ENCODE assay signal across 30 mouse cellular contexts in genomic region chr6:37069836-37070600, GRCm38 (mm10).
DNase-seq lines count a peak whose midpoint lies in the region; ATAC-seq and TF ChIP-seq lines count a peak whose summit lies in the region.
"Had no signal": no experiment of that assay in that cellular context is flagged by ENCODE, and none has a peak within 500 bp of the region (broad histone marks: within the 10 kb centered on the region; RNA-seq: fewer than 3 reads in every experiment).

No protein-coding gene starts in this region.

- no peaks in the 10 kb centered on the region for H3K36me3 ChIP-seq in kidney, embryonic 14.5 days (ENCODE audit: control insufficient read depth, insufficient read depth, low read length)
- no peaks in the 10 kb centered on the region for H3K36me3 ChIP-seq in midbrain, embryonic 10.5 days
- no peaks in the 10 kb centered on the region for H3K36me3 ChIP-seq in midbrain, embryonic 16.5 days (ENCODE audit: control insufficient read depth, insufficient read depth, low read length)
- H3K36me3 ChIP-seq in midbrain, postnatal 0 days (ENCODE audit: insufficient read depth, low read length): 0 out of 2 replicates have a peak, but pooled peaks cover 2% of the 10 kb centered on the region
- H3K36me3 ChIP-seq: embryonic facial prominence, embryonic 12.5 days; forebrain, embryonic 15.5 days; heart, embryonic 13.5 days; hindbrain, embryonic 10.5 days; hindbrain, embryonic 15.5 days; limb, embryonic 13.5 days; neural tube, embryonic 13.5 days had no signal

- peaks cover 4% of the 10 kb centered on the region for H3K4me1 ChIP-seq in kidney, embryonic 14.5 days (ENCODE audit: control insufficient read depth, insufficient read depth, low read length)
- peaks cover 20% of the 10 kb centered on the region for H3K4me1 ChIP-seq in midbrain, embryonic 10.5 days
- H3K4me1 ChIP-seq in midbrain, embryonic 16.5 days (ENCODE audit: control insufficient read depth, insufficient read depth, low read length): peaks cover 2% of the 10 kb centered on the region; the same call in 1 of the 2 replicates
- no peaks in the 10 kb centered on the region for H3K4me1 ChIP-seq in midbrain, postnatal 0 days (ENCODE audit: insufficient read depth, low read length)
- H3K4me1 ChIP-seq: embryonic facial prominence, embryonic 12.5 days; forebrain, embryonic 15.5 days; hindbrain, embryonic 10.5 days; hindbrain, embryonic 15.5 days had no signal

- no peak for DNase-seq in kidney, adult 8-10 months
- no peak for DNase-seq in midbrain, embryonic 10.5 days (ENCODE audit: low spot score)
- DNase-seq in kidney, postnatal 14 days: peak; percentile 33
- no peak for DNase-seq in midbrain, postnatal 0 days (ENCODE audit: low spot score)
- DNase-seq in T-cell, adult 2 months (ENCODE audit: low spot score): no peak
- DNase-seq: adrenal gland, adult 8-10 months; B cell, adult 2 months; cerebellum, adult 9-10 months; embryo, embryonic 11 days; gastrocnemius, postnatal 25 days; heart, adult 18-20 months; heart, postnatal 10 days; lung, postnatal 10 days; right cerebral cortex, postnatal 4 days; thymus, adult 18-20 months; thymus, postnatal 25 days had no signal

- 25% methylated on average over 14 of the region's 14 CpGs for WGBS in kidney, embryonic 14.5 days
- WGBS in midbrain, embryonic 10.5 days: 79% methylated on average over 14 of the region's 14 CpGs
- 65% methylated on average over 14 of the region's 14 CpGs for WGBS in midbrain, embryonic 16.5 days
- 67% methylated on average over 14 of the region's 14 CpGs for WGBS in midbrain, postnatal 0 days

- no peak overlapping the region for H3K9ac ChIP-seq in kidney, embryonic 14.5 days (ENCODE audit: low read depth, low read length)
- H3K9ac ChIP-seq in midbrain, embryonic 16.5 days (ENCODE audit: low read depth, low read length): no peak overlapping the region
- no peak overlapping the region for H3K9ac ChIP-seq in midbrain, postnatal 0 days (replicated peaks; ENCODE audit: low read length, poor library complexity, severe bottlenecking)
- H3K9ac ChIP-seq: embryonic facial prominence, embryonic 12.5 days; forebrain, embryonic 15.5 days; heart, embryonic 13.5 days; hindbrain, embryonic 15.5 days; limb, embryonic 13.5 days; neural tube, embryonic 13.5 days had no signal

- H3K9me3 ChIP-seq in kidney, embryonic 14.5 days (ENCODE audit: control insufficient read depth, low read length): no peaks in the 10 kb centered on the region
- H3K9me3 ChIP-seq in midbrain, embryonic 10.5 days (replicated peaks): no peaks in the 10 kb centered on the region
- H3K9me3 ChIP-seq in midbrain, embryonic 16.5 days (replicated peaks; ENCODE audit: control insufficient read depth, low read length, poor library complexity, severe bottlenecking): no peaks in the 10 kb centered on the region
- no peaks in the 10 kb centered on the region for H3K9me3 ChIP-seq in midbrain, postnatal 0 days (ENCODE audit: low read length)
- H3K9me3 ChIP-seq: embryonic facial prominence, embryonic 12.5 days; forebrain, embryonic 15.5 days; heart, embryonic 13.5 days; hindbrain, embryonic 10.5 days; hindbrain, embryonic 15.5 days; limb, embryonic 13.5 days; neural tube, embryonic 13.5 days had no signal

- no peak overlapping the region for H3K27ac ChIP-seq in kidney, embryonic 14.5 days (ENCODE audit: low read depth, low read length)
- H3K27ac ChIP-seq in midbrain, embryonic 10.5 days (replicated peaks): peak overlapping the region; percentile 59; the same call in 1 of the 2 replicates
- H3K27ac ChIP-seq in midbrain, embryonic 16.5 days (ENCODE audit: low read length): no peak overlapping the region
- 0 out of 2 replicates have a peak overlapping the region, but pooled peaks have one; percentile 32 for H3K27ac ChIP-seq in midbrain, postnatal 0 days (ENCODE audit: low read depth, low read length)
- H3K27ac ChIP-seq: embryonic facial prominence, embryonic 12.5 days; forebrain, embryonic 15.5 days; heart, embryonic 13.5 days; hindbrain, embryonic 10.5 days; hindbrain, embryonic 15.5 days; limb, embryonic 13.5 days; neural tube, embryonic 13.5 days; stomach, postnatal 0 days had no signal

- TF ChIP-seq CTCF in midbrain, postnatal 0 days (IDR thresholded peaks at IDR 0.05): no peak

- peak; percentile 55; the same call in 1 of the 2 replicates for ATAC-seq in kidney, embryonic 14.5 days (ENCODE audit: low FRiP score, low TSS enrichment)
- ATAC-seq in midbrain, embryonic 16.5 days: no peak
- no peak for ATAC-seq in midbrain, postnatal 0 days (ENCODE audit: low FRiP score)
- ATAC-seq: activated CD4-positive, CD25-positive, alpha-beta regulatory T cell, adult 4 months; forebrain, embryonic 15.5 days; inflammation-experienced regulatory T-cells, adult 6 months had no signal

- H3K4me3 ChIP-seq in kidney, embryonic 14.5 days (ENCODE audit: low read length): no peak overlapping the region
- no peak overlapping the region for H3K4me3 ChIP-seq in midbrain, embryonic 10.5 days
- H3K4me3 ChIP-seq in midbrain, embryonic 16.5 days (ENCODE audit: low read depth, low read length): no peak overlapping the region
- H3K4me3 ChIP-seq in midbrain, postnatal 0 days (ENCODE audit: low read depth, low read length): no peak overlapping the region
- H3K4me3 ChIP-seq: embryonic facial prominence, embryonic 12.5 days; forebrain, embryonic 15.5 days; heart, embryonic 13.5 days; hindbrain, embryonic 10.5 days; hindbrain, embryonic 15.5 days; limb, embryonic 13.5 days; myocyte; neural tube, embryonic 13.5 days had no signal

- H3K27me3 ChIP-seq in kidney, embryonic 14.5 days (ENCODE audit: control insufficient read depth, insufficient read depth, low read length): no peaks in the 10 kb centered on the region
- no peaks in the 10 kb centered on the region for H3K27me3 ChIP-seq in midbrain, embryonic 10.5 days (ENCODE audit: low read depth, poor library complexity, severe bottlenecking)
- H3K27me3 ChIP-seq in midbrain, embryonic 16.5 days (ENCODE audit: control insufficient read depth, insufficient read depth, low read depth, low read length): no peaks in the 10 kb centered on the region
- H3K27me3 ChIP-seq in midbrain, postnatal 0 days (ENCODE audit: insufficient read depth, low read length): no peaks in the 10 kb centered on the region
- H3K27me3 ChIP-seq: embryonic facial prominence, embryonic 12.5 days; forebrain, embryonic 15.5 days; heart, embryonic 13.5 days; hindbrain, embryonic 15.5 days; limb, embryonic 13.5 days; neural tube, embryonic 13.5 days had no signal

- H3K4me2 ChIP-seq in kidney, embryonic 14.5 days (replicated peaks; ENCODE audit: low read depth, low read length): no peak overlapping the region
- H3K4me2 ChIP-seq in midbrain, embryonic 16.5 days (ENCODE audit: low read length): no peak overlapping the region
- no peak overlapping the region for H3K4me2 ChIP-seq in midbrain, postnatal 0 days (ENCODE audit: low read depth, low read length, poor library complexity, severe bottlenecking)
- H3K4me2 ChIP-seq: embryonic facial prominence, embryonic 12.5 days; forebrain, embryonic 15.5 days; heart, embryonic 13.5 days; hindbrain, embryonic 15.5 days; limb, embryonic 13.5 days; liver, embryonic 11.5 days; neural tube, embryonic 13.5 days had no signal

Comparison
In these comparisons a context has a peak if more than half of its experiments do, and no peak if none do; other contexts are left out.
1. H3K27ac ChIP-seq: peak in midbrain, embryonic 10.5 days (single experiment) and midbrain, postnatal 0 days (single experiment); none in kidney, embryonic 14.5 days (single experiment) and midbrain, embryonic 16.5 days (single experiment).